Mouse (Mus musculus) G1E (cell line): ENCODE data around the gene Sh3bgrl. TPM values are rescaled to one million over a fixed set of nuclear protein-coding genes. Genes with fewer than 3 reads are reported as not detected.

ENCODE experiments used
- ATAC-seq: 2 replicates; pipeline ENCODE4 v1.8.0; 2016; ENCODE audit warnings: mild to moderate bottlenecking; ENCODE audit not compliant: insufficient number of reproducible peaks, poor library complexity, low FRiP score, severe bottlenecking; ENCODE audit errors: extremely low read depth
- DNase-seq: peaks from one replicate; pipeline ENCODE4 v3.0.0; 2012; ENCODE audit warnings: low spot score
- H3K27me3 ChIP-seq: 2 replicates; pipeline ENCODE4 v1.6.1; 2012; ENCODE audit warnings: mild to moderate bottlenecking, low read length, inconsistent platforms; ENCODE audit not compliant: insufficient read depth
- H3K36me3 ChIP-seq: replicated peaks from 2 replicates; pipeline ENCODE3; 2012; ENCODE audit warnings: mild to moderate bottlenecking, inconsistent platforms
- H3K4me1 ChIP-seq: 2 replicates; pipeline ENCODE4 v1.6.1; 2012; ENCODE audit warnings: low read depth, low read length, inconsistent platforms, mixed read lengths; ENCODE audit not compliant: insufficient read depth
- H3K4me3 ChIP-seq: 2 replicates; pipeline ENCODE4 v1.5.1; 2012; ENCODE audit warnings: low read depth, mild to moderate bottlenecking, inconsistent platforms, low read length, moderate library complexity, mixed read lengths
- H3K9me3 ChIP-seq: replicated peaks from 2 replicates; pipeline ENCODE4 v1.6.1; 2012; ENCODE audit warnings: inconsistent platforms
- CTCF ChIP-seq: IDR thresholded peaks from 2 replicates; pipeline ENCODE4 v1.5.1; 2012; ENCODE audit warnings: low read depth, low read length, inconsistent platforms, mixed read lengths
- GATA1 ChIP-seq: IDR thresholded peaks from 2 replicates; pipeline ENCODE4 v1.6.1; 2012; ENCODE audit warnings: borderline replicate concordance, low read length, inconsistent platforms, mixed read lengths
- GATA2 ChIP-seq: IDR thresholded peaks from 2 replicates; pipeline ENCODE4 v1.6.1; 2012; ENCODE audit warnings: low read depth, low read length, inconsistent platforms, borderline replicate concordance
- POLR2AphosphoS5 ChIP-seq: IDR thresholded peaks from 2 replicates; pipeline ENCODE4 v1.6.1; 2012; ENCODE audit warnings: low read depth, low read length, inconsistent platforms; ENCODE audit not compliant: insufficient replicate concordance
- TAL1 ChIP-seq: conservative IDR thresholded peaks from 2 replicates; pipeline ENCODE4 v1.6.1; 2012; ENCODE audit warnings: low read depth, low read length, inconsistent platforms, mixed read lengths
- polyA plus RNA-seq: library from polyadenylated mRNA; stranded (reverse); fragments of >175 nt; gene quantifications from 2 replicates; pipeline ENCODE4 v1.2.3, GENCODE M21; 2012
- total RNA-seq, 2 experiments: library from RNA; stranded (forward) in 1 of 2; stranded (reverse) in 1 of 2; fragments of 200-1000 nt in 1 of 2; fragments of >200 nt in 1 of 2; fragmentation: Nextera tagmentation in 1 of 2; gene quantifications; 2 replicates each; pipeline ENCODE4 v1.2.3; 2014 to 2017

Gene Sh3bgrl
- total and polyA plus RNA-seq, 3 experiments = 4.3 to 140 (median 102) TPM

GRCm38 (mm10) chrX:109137295-109137694, 42.1 kb downstream of the Sh3bgrl start:
- Histone ChIP-seq H3K27me3 (no peaks in the 10 kb centered on the region), H3K4me3 (no peak overlapping the region), H3K9me3 (no peaks in the 10 kb centered on the region), H3K36me3 (no peaks in the 10 kb centered on the region), H3K4me1 (no peaks in the 10 kb centered on the region)
- TF ChIP-seq POLR2AphosphoS5 = no peak
- TF ChIP-seq GATA1 = no peak
- no peak for TF ChIP-seq GATA2
- no peak for TF ChIP-seq CTCF
- TF ChIP-seq TAL1 = no peak
- no peak for ATAC-seq
- no peak for DNase-seq

- Histone ChIP-seq H3K27me3 (no peaks in the 10 kb centered on the region), H3K4me1 (no peaks in the 10 kb centered on the region), H3K9me3 (no peaks in the 10 kb centered on the region), H3K36me3 (no peaks in the 10 kb centered on the region), H3K4me3 (no peak overlapping the region)
- TF ChIP-seq TAL1 (no peak), CTCF (no peak), GATA2 (no peak), GATA1 (no peak), POLR2AphosphoS5 (no peak)
- ATAC-seq (no peak), DNase-seq (no peak)
Observed at GRCm38 (mm10) chrX:109141337-109141870, 46.2 kb downstream of the Sh3bgrl start.

GRCm38 (mm10) chrX:109142281-109142680, 47.1 kb downstream of the Sh3bgrl start:
- Histone ChIP-seq H3K4me1 (no peaks in the 10 kb centered on the region), H3K36me3 (no peaks in the 10 kb centered on the region), H3K4me3 (no peak overlapping the region), H3K27me3 (no peaks in the 10 kb centered on the region), H3K9me3 (no peaks in the 10 kb centered on the region)
- ATAC-seq (no peak), DNase-seq (no peak)
- TF ChIP-seq GATA1 (no peak), CTCF (no peak), GATA2 (no peak), POLR2AphosphoS5 (no peak), TAL1 (no peak)

GRCm38 (mm10) chrX:109145779-109146178, 50.6 kb downstream of the Sh3bgrl start:
- no peaks in the 10 kb centered on the region for H3K4me1 ChIP-seq
- H3K36me3 ChIP-seq = no peaks in the 10 kb centered on the region
- no peak for ATAC-seq
- H3K4me3 ChIP-seq = no peak overlapping the region
- no peaks in the 10 kb centered on the region for H3K27me3 ChIP-seq
- DNase-seq = no peak
- no peaks in the 10 kb centered on the region for H3K9me3 ChIP-seq
- no peak for TF ChIP-seq GATA1
- no peak for TF ChIP-seq TAL1
- TF ChIP-seq GATA2 = no peak
- no peak for TF ChIP-seq CTCF
- no peak for TF ChIP-seq POLR2AphosphoS5

GRCm38 (mm10) chrX:109147108-109147507, 51.9 kb downstream of the Sh3bgrl start:
- no peaks in the 10 kb centered on the region for H3K36me3 ChIP-seq
- TF ChIP-seq GATA1 (no peak), CTCF (no peak), GATA2 (no peak), TAL1 (no peak), POLR2AphosphoS5 (no peak)
- no peaks in the 10 kb centered on the region for H3K9me3 ChIP-seq
- no peak for ATAC-seq
- H3K4me3 ChIP-seq = no peak overlapping the region
- H3K27me3 ChIP-seq = no peaks in the 10 kb centered on the region
- no peak for DNase-seq
- H3K4me1 ChIP-seq = no peaks in the 10 kb centered on the region

GRCm38 (mm10) chrX:109151228-109151627, 56.1 kb downstream of the Sh3bgrl start:
- Histone ChIP-seq H3K9me3 (no peaks in the 10 kb centered on the region), H3K4me1 (no peaks in the 10 kb centered on the region), H3K27me3 (no peaks in the 10 kb centered on the region), H3K4me3 (no peak overlapping the region), H3K36me3 (peaks cover 7% of the 10 kb centered on the region)
- DNase-seq = no peak
- ATAC-seq = no peak
- no peak for TF ChIP-seq GATA2
- no peak for TF ChIP-seq TAL1

- DNase-seq (no peak), ATAC-seq (no peak)
- H3K4me3 ChIP-seq = no peak overlapping the region
- TF ChIP-seq GATA1 (no peak), POLR2AphosphoS5 (no peak), TAL1 (no peak), GATA2 (no peak)
- H3K4me1 ChIP-seq = no peaks in the 10 kb centered on the region
- no peaks in the 10 kb centered on the region for H3K27me3 ChIP-seq
- H3K36me3 ChIP-seq = no peaks in the 10 kb centered on the region
- H3K9me3 ChIP-seq = no peaks in the 10 kb centered on the region
Observed at GRCm38 (mm10) chrX:109160326-109160725, 65.2 kb downstream of the Sh3bgrl start.
